Mouse (Mus musculus) cortical plate, adult 2 months (tissue): ENCODE data around the gene Pik3cd.

Experiments used
- CTCF ChIP-seq: fragments of 200-500 bp; IDR thresholded peaks from 2 replicates; pipeline ENCODE4 v1.5.1; 2011; ENCODE audit warnings: mild to moderate bottlenecking, control low read depth, low read length; ENCODE audit not compliant: insufficient read depth; ENCODE audit errors: extremely low read depth
- POLR2A ChIP-seq: fragments of 200-500 bp; IDR thresholded peaks from 2 replicates; pipeline ENCODE4 v1.6.1; 2011; ENCODE audit warnings: mild to moderate bottlenecking, low read length, control low read depth; ENCODE audit not compliant: insufficient read depth; ENCODE audit errors: extremely low read depth

DNA sequence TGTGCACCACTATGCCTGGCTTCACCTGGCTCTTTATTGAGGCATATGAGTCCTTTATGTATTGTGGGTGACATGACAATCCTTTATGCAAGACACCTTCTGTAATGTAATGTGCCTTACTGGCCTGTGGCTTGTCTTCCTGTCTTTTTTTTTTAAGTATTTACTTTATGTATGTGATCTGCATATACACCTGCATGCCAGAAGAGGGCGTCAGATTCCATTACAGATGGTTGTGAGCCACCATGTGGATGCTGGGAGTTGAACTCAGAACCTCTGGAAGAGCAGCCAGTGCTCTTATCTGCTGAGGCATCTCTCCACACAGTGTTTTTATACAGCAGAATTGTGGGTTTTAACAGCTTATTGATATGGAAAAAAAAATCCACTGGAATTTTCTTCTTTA, 98.5 kb downstream of the Pik3cd start:
- no peak for TF ChIP-seq CTCF
- TF ChIP-seq POLR2A, result no peak
